Mouse (Mus musculus) ES-E14 (cell line): ENCODE data around the gene Gpx4.

Source experiments
- CHD2 ChIP-seq: IDR thresholded peaks from 2 replicates; pipeline ENCODE4 v1.6.1; 2014; ENCODE audit warnings: mild to moderate bottlenecking, low read depth, low read length, inconsistent platforms
- MAFK ChIP-seq: IDR thresholded peaks from 2 replicates; pipeline ENCODE4 v1.6.1; 2014; ENCODE audit warnings: mild to moderate bottlenecking, low read depth, low read length, inconsistent platforms; ENCODE audit not compliant: insufficient read depth
- ZC3H11A ChIP-seq: IDR thresholded peaks from 2 replicates; pipeline ENCODE4 v1.6.1; 2012; ENCODE audit warnings: low read depth, mild to moderate bottlenecking, inconsistent platforms, low read length, borderline replicate concordance
- ZNF384 ChIP-seq: IDR thresholded peaks from 2 replicates; pipeline ENCODE4 v1.6.1; 2012; ENCODE audit warnings: low read depth, low read length, inconsistent platforms

DNA sequence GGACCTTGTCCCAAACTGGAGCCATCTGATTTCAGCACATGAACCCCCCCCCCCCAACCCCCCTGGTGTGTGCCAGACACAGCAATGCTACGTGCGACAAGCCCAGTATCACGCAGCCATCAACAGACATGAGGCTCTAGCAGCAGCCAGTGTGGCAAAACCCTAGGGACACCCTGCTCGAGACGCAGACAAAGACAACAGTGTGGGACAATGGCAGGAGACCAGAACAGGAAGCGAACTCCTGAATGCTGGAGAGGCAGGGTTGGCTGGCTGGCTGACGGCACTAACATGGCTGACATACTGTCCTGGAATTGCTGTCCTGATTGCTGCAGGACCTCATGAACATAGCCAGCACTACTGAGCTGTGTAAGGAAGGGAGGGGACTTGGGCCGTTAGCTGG lies 11.8 kb upstream of the Gpx4 start:
- TF ChIP-seq MAFK (no peak), CHD2 (no peak), ZNF384 (no peak), ZC3H11A (no peak)
